Mouse (Mus musculus) embryonic facial prominence, embryonic 11.5 days (tissue): ENCODE results near the gene Wdr6. TPM values are rescaled to one million over a fixed set of nuclear protein-coding genes. Genes with fewer than 3 reads are reported as not detected.

Source experiments
- ATAC-seq: fragments of 200-750 bp; cut with Nextera tagmentation; replicated peaks from 2 replicates; pipeline ENCODE4 v1.8.0; 2017; ENCODE audit warnings: low read depth; ENCODE audit not compliant: insufficient number of reproducible peaks, low FRiP score, low TSS enrichment
- DNase-seq: peaks from one replicate; pipeline ENCODE4 v3.0.0-alpha.2; 2015; ENCODE audit warnings: low spot score
- H3K27ac ChIP-seq: fragments of 300-500 bp; sonication (generic); replicated peaks from 2 replicates; pipeline ENCODE4 v1.5.1; 2014; ENCODE audit warnings: mild to moderate bottlenecking, low read depth, low read length, control low read depth
- H3K27me3 ChIP-seq: fragments of 300-500 bp; sonication (generic); 2 replicates; pipeline ENCODE4 v1.6.1; 2014; ENCODE audit warnings: mild to moderate bottlenecking, low read length, moderate library complexity, mixed read lengths; ENCODE audit not compliant: control insufficient read depth, insufficient read depth
- H3K36me3 ChIP-seq: fragments of 300-500 bp; sonication (generic); replicated peaks from 2 replicates; pipeline ENCODE4 v1.6.1; 2014; ENCODE audit warnings: low read depth, mild to moderate bottlenecking, low read length, moderate library complexity, mixed read lengths; ENCODE audit not compliant: control insufficient read depth, insufficient read depth
- H3K4me1 ChIP-seq: fragments of 300-500 bp; sonication (generic); 2 replicates; pipeline ENCODE4 v1.6.1; 2014; ENCODE audit warnings: low read length, mixed read lengths; ENCODE audit not compliant: control insufficient read depth, insufficient read depth
- H3K4me2 ChIP-seq: fragments of 300-500 bp; sonication (generic); 2 replicates; pipeline ENCODE4 v1.6.1; 2014; ENCODE audit warnings: low read depth, mild to moderate bottlenecking, control low read depth, low read length, moderate library complexity
- H3K4me3 ChIP-seq: fragments of 300-500 bp; sonication (generic); 2 replicates; pipeline ENCODE4 v1.5.1; 2014; ENCODE audit warnings: low read depth, low read length, control low read depth
- H3K9ac ChIP-seq: fragments of 300-500 bp; sonication (generic); replicated peaks from 2 replicates; pipeline ENCODE4 v1.6.1; 2014; ENCODE audit warnings: mild to moderate bottlenecking, control low read depth, low read length
- H3K9me3 ChIP-seq: fragments of 300-500 bp; sonication (generic); replicated peaks from 2 replicates; pipeline ENCODE4 v1.6.1; 2016; ENCODE audit warnings: mild to moderate bottlenecking, low read length, inconsistent platforms, mixed read lengths; ENCODE audit not compliant: control insufficient read depth
- WGBS: fragments of 180-500 bp; shearing (Covaris S2); extraction: QIAGEN DNeasy Blood & Tissue Kit; methylation state at CpG from one replicate; pipeline ENCODE4 v1.1.7; 2014; 5-methylcytosine and 5-hydroxymethylcytosine counted together
- polyA plus RNA-seq: library from polyadenylated mRNA; unstranded; fragments of >200 nt; fragmentation: Nextera tagmentation; extraction: Ambion mirVana; gene quantifications from 2 replicates; pipeline ENCODE4 v1.2.1, GENCODE M21; 2014

Wdr6 gene
- polyA plus RNA-seq, 1 experiment from 2014 or later: 118 TPM

- DNase-seq: no peak
- Histone ChIP-seq H3K9ac (no peak overlapping the region), H3K27me3 (no peaks in the 10 kb centered on the region), H3K9me3 (no peaks in the 10 kb centered on the region), H3K4me1 (peaks cover 9% of the 10 kb centered on the region), H3K27ac (no peak overlapping the region), H3K4me2 (no peak overlapping the region), H3K36me3 (no peaks in the 10 kb centered on the region; the same call in none of the 2 replicates), H3K4me3 (no peak overlapping the region)
- 87% methylated on average over 7 of the region's 7 CpGs for WGBS
- ATAC-seq: no peak
These were observed 14.4 kb downstream of the Wdr6 start for GRCm38 (mm10) chr9:108564131-108564530.

- Histone ChIP-seq H3K4me1 (peaks cover 9% of the 10 kb centered on the region), H3K27ac (no peak overlapping the region), H3K4me3 (no peak overlapping the region), H3K9ac (no peak overlapping the region), H3K36me3 (no peaks in the 10 kb centered on the region; the same call in none of the 2 replicates), H3K9me3 (no peaks in the 10 kb centered on the region), H3K27me3 (no peaks in the 10 kb centered on the region), H3K4me2 (no peak overlapping the region)
- ATAC-seq (no peak), DNase-seq (no peak)
- 94% methylated on average over 8 of the region's 8 CpGs for WGBS
These were observed 14.9 kb downstream of the Wdr6 start for GRCm38 (mm10) chr9:108563671-108564070.

- Histone ChIP-seq H3K4me2 (peak within 1 kb of the TSS; percentile 62), H3K9ac (peak within 1 kb of the TSS; percentile 69), H3K27me3 (no peaks in the 10 kb centered on the region), H3K36me3 (peaks cover 12% of the 10 kb centered on the region), H3K4me1 (no peaks in the 10 kb centered on the region; the same call in 1 of the 2 replicates), H3K27ac (no peak within 1 kb of the TSS; the same call in 1 of the 2 replicates), H3K4me3 (peak within 1 kb of the TSS; percentile 59), H3K9me3 (no peaks in the 10 kb centered on the region)
- ATAC-seq (peak; percentile 97), DNase-seq (peak; percentile 99)
- under 1% methylated on average over 50 of the region's 53 CpGs for WGBS
These were observed 18.2 kb downstream of the Wdr6 start, which contains the start of gene Impdh2 for GRCm38 (mm10) chr9:108560227-108560841. TSS of gene Impdh2 (plus strand) at chr9:108560286.

GRCm38 (mm10) chr9:108559169-108559568, 19.4 kb downstream of the Wdr6 start:
- DNase-seq: no peak
- Histone ChIP-seq H3K36me3 (peaks cover 12% of the 10 kb centered on the region), H3K27me3 (no peaks in the 10 kb centered on the region), H3K9me3 (no peaks in the 10 kb centered on the region), H3K4me2 (no peak overlapping the region), H3K27ac (no peak overlapping the region), H3K4me1 (no peaks in the 10 kb centered on the region; the same call in 1 of the 2 replicates), H3K9ac (no peak overlapping the region), H3K4me3 (no peak overlapping the region)
- 89% methylated on average over 4 of the region's 4 CpGs for WGBS
- no peak for ATAC-seq

- no peak for ATAC-seq
- H3K36me3 ChIP-seq: peaks cover 21% of the 10 kb centered on the region
These were observed 31.7 kb downstream of the Wdr6 start for GRCm38 (mm10) chr9:108546875-108547274.

GRCm38 (mm10) chr9:108545986-108546385, 32.6 kb downstream of the Wdr6 start:
- H3K4me2 ChIP-seq: no peak overlapping the region
- WGBS: 95% methylated on average over 3 of the region's 3 CpGs
- ATAC-seq: no peak
- H3K27ac ChIP-seq: no peak overlapping the region
- H3K27me3 ChIP-seq: no peaks in the 10 kb centered on the region
- DNase-seq: no peak
- no peak overlapping the region for H3K9ac ChIP-seq
- H3K9me3 ChIP-seq: no peaks in the 10 kb centered on the region
- H3K4me1 ChIP-seq: no peaks in the 10 kb centered on the region
- H3K36me3 ChIP-seq: peaks cover 29% of the 10 kb centered on the region
- H3K4me3 ChIP-seq: no peak overlapping the region

More at GRCm38 (mm10) chr9:108546875-108547274, 31.7 kb downstream of the Wdr6 start:
- no peaks in the 10 kb centered on the region for H3K4me1 ChIP-seq
- H3K27ac ChIP-seq: no peak overlapping the region
- no peak overlapping the region for H3K9ac ChIP-seq
- H3K27me3 ChIP-seq: no peaks in the 10 kb centered on the region
- DNase-seq: no peak
- no peaks in the 10 kb centered on the region for H3K9me3 ChIP-seq
- no peak overlapping the region for H3K4me2 ChIP-seq
- WGBS: 98% methylated on average over 1 of the region's 1 CpGs
- no peak overlapping the region for H3K4me3 ChIP-seq

- peaks cover 30% of the 10 kb centered on the region for H3K36me3 ChIP-seq
- no peaks in the 10 kb centered on the region for H3K27me3 ChIP-seq
- no peak overlapping the region for H3K4me3 ChIP-seq
- no peak overlapping the region for H3K9ac ChIP-seq
- H3K27ac ChIP-seq: no peak overlapping the region
- ATAC-seq (no peak), DNase-seq (no peak)
- no peaks in the 10 kb centered on the region for H3K4me1 ChIP-seq
- H3K9me3 ChIP-seq: no peaks in the 10 kb centered on the region
- no peak overlapping the region for H3K4me2 ChIP-seq
These were observed 37.7 kb downstream of the Wdr6 start for GRCm38 (mm10) chr9:108540846-108541245.

GRCm38 (mm10) chr9:108531496-108531895, 47.0 kb downstream of the Wdr6 start:
- no peak overlapping the region for H3K4me2 ChIP-seq
- ATAC-seq: no peak
- no peak overlapping the region for H3K9ac ChIP-seq
- no peaks in the 10 kb centered on the region for H3K9me3 ChIP-seq
- no peak overlapping the region for H3K4me3 ChIP-seq
- no peaks in the 10 kb centered on the region for H3K27me3 ChIP-seq
- DNase-seq: no peak
- H3K27ac ChIP-seq: no peak overlapping the region
- WGBS: 92% methylated on average over 1 of the region's 1 CpGs
- no peaks in the 10 kb centered on the region for H3K4me1 ChIP-seq
- H3K36me3 ChIP-seq: peaks cover 30% of the 10 kb centered on the region
